Mouse (Mus musculus) midbrain, embryonic 10.5 days (tissue): ENCODE data around the gene Tcea3. TPM values are rescaled to one million over a fixed set of nuclear protein-coding genes. Genes with fewer than 3 reads are reported as not detected.

Experiments
- DNase-seq: peaks from one replicate; pipeline ENCODE4 v3.0.0-alpha.2; 2017; ENCODE audit warnings: low spot score
- H3K27ac ChIP-seq: fragments of 300-500 bp; sonication (generic); replicated peaks from 2 replicates; pipeline ENCODE4 v1.5.1; 2016; ENCODE audit warnings: mild to moderate bottlenecking
- H3K27me3 ChIP-seq: fragments of 300-500 bp; sonication (generic); 2 replicates; pipeline ENCODE4 v1.6.1; 2016; ENCODE audit warnings: low read depth, mild to moderate bottlenecking; ENCODE audit not compliant: poor library complexity, severe bottlenecking
- H3K36me3 ChIP-seq: fragments of 300-500 bp; sonication (generic); 2 replicates; pipeline ENCODE4 v1.6.1; 2016; ENCODE audit warnings: mild to moderate bottlenecking, moderate library complexity
- H3K4me1 ChIP-seq: fragments of 300-500 bp; sonication (generic); 2 replicates; pipeline ENCODE4 v1.6.1; 2016
- H3K4me3 ChIP-seq: fragments of 300-500 bp; sonication (generic); 2 replicates; pipeline ENCODE4 v1.5.1; 2016; ENCODE audit warnings: mild to moderate bottlenecking, moderate library complexity
- H3K9me3 ChIP-seq: fragments of 300-500 bp; sonication (generic); replicated peaks from 2 replicates; pipeline ENCODE4 v1.6.1; 2016; ENCODE audit warnings: mild to moderate bottlenecking
- WGBS: fragments of 180-500 bp; shearing (Covaris S2); methylation state at CpG from one replicate; pipeline ENCODE4 v1.1.7; 2016; 5-methylcytosine and 5-hydroxymethylcytosine counted together
- polyA plus RNA-seq: library from polyadenylated mRNA; unstranded; fragments of >200 nt; fragmentation: Nextera tagmentation; extraction: Ambion mirVana; gene quantifications from 2 replicates; pipeline ENCODE4 v1.2.1, GENCODE M21; 2016

Tcea3 gene
- polyA plus RNA-seq, 1 experiment from 2014 or later: 0.79 TPM

GRCm38 (mm10) chr4:136285348-136285810, 37.9 kb downstream of the Tcea3 start:
- H3K4me3 ChIP-seq: peak overlapping the region; percentile 78
- peaks cover 32% of the 10 kb centered on the region for H3K27me3 ChIP-seq
- peaks cover 65% of the 10 kb centered on the region for H3K4me1 ChIP-seq
- DNase-seq: peak; percentile 93
- H3K36me3 ChIP-seq: peaks cover 33% of the 10 kb centered on the region
- H3K9me3 ChIP-seq: peaks cover 13% of the 10 kb centered on the region
- H3K27ac ChIP-seq: peak overlapping the region; percentile 93
- WGBS: under 1% methylated on average over 25 of the region's 25 CpGs

GRCm38 (mm10) chr4:136285811-136286371, 38.4 kb downstream of the Tcea3 start:
- H3K27me3 ChIP-seq: peaks cover 37% of the 10 kb centered on the region
- peak overlapping the region; percentile 78 for H3K4me3 ChIP-seq
- peaks cover 71% of the 10 kb centered on the region for H3K4me1 ChIP-seq
- H3K9me3 ChIP-seq: peaks cover 13% of the 10 kb centered on the region
- H3K27ac ChIP-seq: peak overlapping the region; percentile 93
- H3K36me3 ChIP-seq: peaks cover 38% of the 10 kb centered on the region
- DNase-seq: peak; percentile 94
- under 1% methylated on average over 29 of the region's 29 CpGs for WGBS

GRCm38 (mm10) chr4:136289918-136290780, 42.6 kb downstream of the Tcea3 start:
- Histone ChIP-seq H3K9me3 (peaks cover 13% of the 10 kb centered on the region), H3K36me3 (peaks cover 76% of the 10 kb centered on the region), H3K4me1 (peaks cover 40% of the 10 kb centered on the region), H3K4me3 (peak overlapping the region; percentile 42), H3K27me3 (peaks cover 41% of the 10 kb centered on the region), H3K27ac (peak overlapping the region; percentile 57)
- 19% methylated on average over 66 of the region's 66 CpGs for WGBS
- DNase-seq: peak; percentile 43

- peak overlapping the region; percentile 42 for H3K4me3 ChIP-seq
- DNase-seq: peak; percentile 40
Observed at GRCm38 (mm10) chr4:136290781-136291595, 43.5 kb downstream of the Tcea3 start.

GRCm38 (mm10) chr4:136291692-136292091, 44.2 kb downstream of the Tcea3 start:
- Histone ChIP-seq H3K36me3 (peaks cover 81% of the 10 kb centered on the region), H3K4me1 (peaks cover 30% of the 10 kb centered on the region), H3K4me3 (no peak overlapping the region), H3K27ac (no peak overlapping the region), H3K9me3 (peaks cover 13% of the 10 kb centered on the region), H3K27me3 (peaks cover 41% of the 10 kb centered on the region)
- DNase-seq: no peak
- WGBS: 91% methylated on average over 6 of the region's 6 CpGs

More at GRCm38 (mm10) chr4:136290781-136291595, 43.5 kb downstream of the Tcea3 start:
- peaks cover 78% of the 10 kb centered on the region for H3K36me3 ChIP-seq
- H3K27ac ChIP-seq: peak overlapping the region; percentile 57
- H3K4me1 ChIP-seq: peaks cover 37% of the 10 kb centered on the region
- peaks cover 41% of the 10 kb centered on the region for H3K27me3 ChIP-seq
- 35% methylated on average over 39 of the region's 39 CpGs for WGBS
- peaks cover 13% of the 10 kb centered on the region for H3K9me3 ChIP-seq

GRCm38 (mm10) chr4:136295941-136296340, 48.4 kb downstream of the Tcea3 start:
- Histone ChIP-seq H3K27ac (no peak overlapping the region), H3K4me1 (peaks cover 6% of the 10 kb centered on the region), H3K36me3 (peaks cover 43% of the 10 kb centered on the region), H3K9me3 (no peaks in the 10 kb centered on the region), H3K27me3 (peaks cover 12% of the 10 kb centered on the region), H3K4me3 (no peak overlapping the region)
- DNase-seq: no peak
- 81% methylated on average over 7 of the region's 7 CpGs for WGBS

GRCm38 (mm10) chr4:136302462-136302861, 54.9 kb downstream of the Tcea3 start:
- H3K4me3 ChIP-seq: no peak overlapping the region
- H3K36me3 ChIP-seq: no peaks in the 10 kb centered on the region
- no peak overlapping the region for H3K27ac ChIP-seq
- WGBS: 81% methylated on average over 4 of the region's 4 CpGs
- H3K9me3 ChIP-seq: no peaks in the 10 kb centered on the region
- no peaks in the 10 kb centered on the region for H3K4me1 ChIP-seq
- no peaks in the 10 kb centered on the region for H3K27me3 ChIP-seq
- no peak for DNase-seq

GRCm38 (mm10) chr4:136304181-136304580, 56.7 kb downstream of the Tcea3 start:
- H3K36me3 ChIP-seq: no peaks in the 10 kb centered on the region
- H3K9me3 ChIP-seq: no peaks in the 10 kb centered on the region
- no peak overlapping the region for H3K27ac ChIP-seq
- H3K27me3 ChIP-seq: no peaks in the 10 kb centered on the region
- DNase-seq: peak; percentile 5
- 51% methylated on average over 2 of the region's 2 CpGs for WGBS
- peaks cover 3% of the 10 kb centered on the region for H3K4me1 ChIP-seq
- no peak overlapping the region for H3K4me3 ChIP-seq

- H3K36me3 ChIP-seq: no peaks in the 10 kb centered on the region
- no peak overlapping the region for H3K4me3 ChIP-seq
- peaks cover 28% of the 10 kb centered on the region for H3K4me1 ChIP-seq
- peak; percentile 10 for DNase-seq
- 62% methylated on average over 2 of the region's 2 CpGs for WGBS
- H3K27me3 ChIP-seq: no peaks in the 10 kb centered on the region
- no peaks in the 10 kb centered on the region for H3K9me3 ChIP-seq
- no peak overlapping the region for H3K27ac ChIP-seq
Observed at GRCm38 (mm10) chr4:136308355-136308754, 60.8 kb downstream of the Tcea3 start.

- H3K27me3 ChIP-seq: no peaks in the 10 kb centered on the region
- H3K27ac ChIP-seq: peak overlapping the region; percentile 100
- H3K9me3 ChIP-seq: no peaks in the 10 kb centered on the region
- peaks cover 42% of the 10 kb centered on the region for H3K4me1 ChIP-seq
- WGBS: 10% methylated on average over 11 of the region's 11 CpGs
- peak overlapping the region; percentile 100 for H3K4me3 ChIP-seq
- no peaks in the 10 kb centered on the region for H3K36me3 ChIP-seq
- DNase-seq: peak; percentile 55
Observed at GRCm38 (mm10) chr4:136309780-136310179, 62.3 kb downstream of the Tcea3 start.

- Histone ChIP-seq H3K4me3 (peak within 1 kb of the TSS; percentile 100), H3K27me3 (no peaks in the 10 kb centered on the region), H3K9me3 (no peaks in the 10 kb centered on the region), H3K36me3 (no peaks in the 10 kb centered on the region), H3K4me1 (peaks cover 47% of the 10 kb centered on the region), H3K27ac (peak within 1 kb of the TSS; percentile 100)
- WGBS: under 1% methylated on average over 65 of the region's 65 CpGs
- peak; percentile 100 for DNase-seq
Observed at GRCm38 (mm10) chr4:136310229-136311041, 62.9 kb downstream of the Tcea3 start, which contains the start of gene Hnrnpr. Gene Hnrnpr, plus strand, starts transcription at chr4:136310942.
